Mouse (Mus musculus) spleen, embryonic (tissue): ENCODE measurements around the gene H60c.
"Not testable (repeated sequence)": the region's sequence is repeated elsewhere in the genome, so short reads cannot be mapped to it uniquely, and the experiment has no call there.

Experiments
- CTCF ChIA-PET: fragments of 350-600 bp; sonication (Branson Sonifier 250); formaldehyde crosslinking; loops from one replicate; lab custom pipeline; 2022; lab: Charles Lee

The H60c gene

GRCm38 (mm10) chr10:3267671-3268070, at the start of gene H60c:
Gene H60c, minus strand, starts transcription at chr10:3267771.
- CTCF ChIA-PET, result no interaction called here

- CTCF ChIA-PET, result no interaction called here
Measured at GRCm38 (mm10) chr10:3308821-3309206, 41.2 kb upstream of the H60c start.

GRCm38 (mm10) chr10:3308180-3308820, 40.7 kb upstream of the H60c start:
- CTCF ChIA-PET, result no interaction called here

- CTCF ChIA-PET, result no interaction called here
Measured at GRCm38 (mm10) chr10:3307752-3308151, 40.2 kb upstream of the H60c start.

- CTCF ChIA-PET, result no interaction called here
Measured at GRCm38 (mm10) chr10:3293969-3294368, 26.4 kb upstream of the H60c start.

- CTCF ChIA-PET, result no interaction called here
Measured at GRCm38 (mm10) chr10:3281047-3281446, 13.5 kb upstream of the H60c start.

- CTCF ChIA-PET, result no interaction called here
Measured at GRCm38 (mm10) chr10:3274065-3274464, 6.5 kb upstream of the H60c start.

- CTCF ChIA-PET, result no interaction called here
Measured at GRCm38 (mm10) chr10:3271036-3271435, 3.5 kb upstream of the H60c start.

- CTCF ChIA-PET, result no interaction called here
Measured at GRCm38 (mm10) chr10:3266729-3267128, 842 bp downstream of the H60c start.

GRCm38 (mm10) chr10:3262784-3263183, 4.8 kb downstream of the H60c start:
- CTCF ChIA-PET, result no interaction called here

GRCm38 (mm10) chr10:3257391-3257790, 10.2 kb downstream of the H60c start:
- CTCF ChIA-PET, result no interaction called here

- CTCF ChIA-PET, result not testable (repeated sequence)
Measured at GRCm38 (mm10) chr10:3238436-3238835, 29.1 kb downstream of the H60c start.

GRCm38 (mm10) chr10:3236638-3237270, 30.8 kb downstream of the H60c start:
- CTCF ChIA-PET, result no interaction called here

GRCm38 (mm10) chr10:3228447-3229195, 39.0 kb downstream of the H60c start:
- CTCF ChIA-PET, result no interaction called here
